Mouse (Mus musculus) heart, adult 9 months (tissue): ENCODE measurements around the gene Atxn10.

ENCODE experiments used
- DNase-seq, 2 experiments: peaks; one replicate each; pipeline ENCODE4 v3.0.0; 2022; ENCODE audit warnings: low spot score in 2 of 2

Atxn10 gene

DNA sequence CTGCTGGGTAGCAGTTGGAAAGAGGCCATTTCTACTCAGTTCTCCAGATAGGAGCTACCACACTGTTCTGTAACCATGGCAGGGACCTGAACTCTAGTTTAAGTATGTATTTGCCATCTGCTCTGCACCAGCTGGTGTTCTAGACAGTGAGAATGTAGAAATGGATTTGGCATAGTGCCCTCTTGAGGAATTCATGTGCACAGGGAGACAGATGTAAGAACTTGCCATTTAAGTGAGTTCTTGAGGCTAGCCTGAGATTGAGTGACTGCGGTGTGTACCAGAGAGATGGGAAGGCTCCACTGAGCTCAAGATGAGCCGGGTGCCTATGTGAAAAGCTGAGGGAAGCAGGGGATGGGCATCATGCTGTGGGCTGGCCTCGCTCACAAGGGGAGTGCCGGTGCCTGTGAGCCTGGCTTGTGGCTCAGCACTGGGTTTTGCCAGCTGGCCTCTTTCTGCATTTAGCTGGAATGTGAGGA is 67.2 kb downstream of the Atxn10 start:
- peak; percentile 11 to 15 for DNase-seq

DNA sequence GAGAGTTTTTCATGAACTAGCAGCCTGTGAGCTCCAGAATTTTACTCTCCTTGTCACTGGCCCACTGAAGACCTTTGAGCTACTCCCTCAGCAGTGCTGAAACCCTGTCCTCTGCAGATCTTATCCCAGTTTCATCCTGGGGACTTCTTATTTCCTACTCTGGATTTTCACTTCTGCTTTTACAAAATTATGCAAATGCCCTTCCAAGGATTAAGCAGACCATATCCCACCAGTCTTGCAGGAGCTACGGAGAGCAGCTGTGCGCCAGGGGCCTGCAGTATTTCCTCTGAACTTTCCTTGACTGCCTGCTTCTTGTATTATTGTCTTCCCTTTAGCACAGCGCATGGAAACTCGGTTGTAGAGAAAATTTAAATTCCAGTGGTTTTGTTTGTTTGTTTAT is 68.7 kb downstream of the Atxn10 start:
- DNase-seq: peak in 1 of 2 experiments; percentile 3

DNA sequence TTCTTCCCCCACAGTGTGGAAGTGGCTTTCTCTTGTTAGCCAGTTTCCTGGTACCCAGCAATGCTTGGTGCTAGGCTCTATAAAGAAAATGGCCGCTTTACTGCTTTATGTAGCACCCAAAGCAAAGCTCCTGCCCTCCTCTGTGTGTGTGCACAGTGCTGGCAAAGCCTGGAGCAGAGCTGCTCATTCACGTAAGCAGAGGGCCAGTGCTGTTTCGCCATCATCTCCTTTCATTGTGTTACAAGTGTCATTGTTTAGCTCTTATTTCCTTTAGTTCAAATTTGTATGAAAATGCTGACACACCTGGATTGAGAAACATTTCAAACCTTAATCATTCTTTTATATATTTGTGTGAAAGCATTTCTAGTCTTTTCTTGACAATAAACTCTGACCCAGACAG is 69.5 kb downstream of the Atxn10 start:
- no peak for DNase-seq

DNA sequence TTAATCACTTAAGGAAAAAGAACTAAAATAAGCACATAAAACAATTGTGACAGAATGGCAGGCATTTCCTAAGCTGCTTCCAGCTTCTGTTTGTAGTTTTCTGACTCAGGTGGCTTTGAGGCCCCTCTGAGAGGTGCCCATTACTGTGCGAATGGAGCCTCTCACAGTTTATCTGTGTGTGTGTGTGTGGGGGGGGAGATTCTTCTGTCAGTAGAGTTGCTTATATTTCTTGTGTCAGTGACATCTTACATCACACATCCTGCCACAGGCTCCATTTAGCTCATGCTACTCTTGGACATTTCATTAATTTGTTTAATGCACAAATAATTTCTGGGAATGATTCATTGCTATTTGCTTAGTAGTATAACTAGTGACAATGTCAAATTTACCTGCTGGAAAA is 70.8 kb downstream of the Atxn10 start:
- DNase-seq: no peak

DNA sequence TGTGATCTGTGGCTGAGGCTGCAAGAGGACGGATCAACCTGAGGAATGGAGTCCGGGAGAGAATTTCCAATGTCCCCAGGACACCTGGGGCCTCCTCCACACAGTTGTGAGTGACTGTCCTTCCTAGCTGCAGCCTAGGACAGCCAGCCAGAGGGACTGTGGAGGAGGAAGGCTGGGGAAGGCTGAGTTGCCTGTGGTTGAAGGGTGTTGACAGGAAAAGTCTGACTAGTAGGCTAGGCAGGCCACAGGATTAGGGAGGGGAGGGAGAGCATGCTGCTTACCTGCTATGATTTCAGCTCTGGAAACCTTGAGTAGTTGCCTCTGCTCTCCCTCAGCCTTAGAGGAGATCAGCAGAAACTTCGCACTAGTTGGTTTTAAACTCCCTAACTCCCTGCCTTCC is 71.3 kb downstream of the Atxn10 start:
- DNase-seq: no peak

DNA sequence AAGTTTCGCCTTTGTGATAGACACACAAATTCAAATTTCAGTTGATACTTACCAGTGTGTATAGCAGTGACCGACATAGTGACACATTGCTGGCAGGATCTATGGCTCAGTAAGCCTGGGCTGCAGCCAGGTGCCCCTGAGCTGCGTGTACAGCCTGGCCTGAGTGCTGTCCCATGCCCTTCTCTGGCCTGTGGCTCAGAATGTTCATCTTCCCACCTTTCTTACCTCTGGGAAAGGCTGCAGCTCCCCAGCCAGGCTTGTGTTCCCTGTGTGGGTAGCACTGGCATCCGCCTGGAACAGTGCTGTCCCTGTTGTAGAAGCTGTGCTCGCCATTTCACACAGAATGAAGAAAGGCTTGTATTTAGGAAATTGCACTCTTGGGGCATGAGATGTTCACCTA is 72.7 kb downstream of the Atxn10 start:
- no peak for DNase-seq

DNA sequence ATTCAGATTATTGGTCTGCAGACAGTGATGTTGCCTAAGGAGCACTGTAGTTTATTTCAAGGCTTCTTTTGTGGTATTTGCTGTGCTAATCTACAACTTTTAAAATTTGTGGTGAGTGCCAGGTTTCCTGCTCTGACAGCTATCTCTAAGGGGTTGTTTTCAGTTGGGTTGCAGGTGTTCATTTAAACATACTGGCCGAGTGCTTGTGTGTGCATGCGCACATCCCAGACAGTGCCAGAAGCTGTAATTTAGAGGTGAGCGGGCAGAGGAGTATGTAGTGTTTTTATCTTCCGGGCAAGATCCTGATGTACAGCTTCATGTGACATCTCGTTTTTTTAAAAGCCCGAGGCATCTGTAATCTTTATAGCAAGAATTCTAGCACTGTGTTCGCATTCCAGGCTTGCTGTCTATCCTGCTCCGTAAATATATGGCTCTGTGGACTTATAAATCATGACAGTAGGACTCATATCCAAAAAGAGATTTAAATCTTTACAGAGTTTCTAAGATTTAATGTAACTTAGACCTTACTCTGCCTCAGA is 73.3 kb downstream of the Atxn10 start:
- no peak for DNase-seq

DNA sequence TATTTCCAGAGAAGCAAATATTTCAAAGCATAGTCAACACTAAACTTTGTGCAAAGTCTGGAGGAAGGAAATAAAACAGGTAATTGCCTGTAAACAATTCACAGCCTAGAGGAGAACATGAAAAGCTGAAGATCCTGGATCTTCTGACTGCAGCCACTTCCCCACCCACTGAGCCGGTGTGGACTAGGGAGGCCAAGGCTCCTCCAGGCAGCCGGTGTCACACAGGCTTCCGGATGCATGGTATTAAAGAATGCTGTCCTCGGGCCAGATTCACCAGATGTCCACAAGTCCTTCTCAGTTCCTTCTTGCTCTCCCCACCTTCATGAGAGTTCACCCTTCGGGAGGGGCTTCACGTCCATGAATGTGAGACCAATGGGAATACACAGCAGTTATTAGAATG is 73.8 kb downstream of the Atxn10 start:
- DNase-seq: no peak

DNA sequence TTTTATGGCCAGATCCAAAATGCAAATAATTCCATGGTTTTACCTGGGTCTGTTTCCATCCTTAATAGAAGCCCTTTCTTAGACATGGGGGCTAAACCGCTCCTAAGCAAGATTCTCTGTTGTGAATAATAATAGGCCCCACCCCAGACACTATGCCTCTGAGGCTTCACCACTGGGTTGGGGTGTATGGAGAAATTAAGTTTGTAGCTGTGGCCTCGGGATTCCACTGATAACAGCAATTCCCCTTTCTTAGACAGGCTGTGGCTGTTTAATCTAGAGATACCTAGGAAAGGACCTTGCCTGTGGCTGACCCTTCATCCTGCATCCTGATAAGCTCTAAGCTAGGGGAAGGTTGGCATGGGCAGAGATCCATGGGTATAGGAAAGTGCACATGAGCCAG is 78.6 kb downstream of the Atxn10 start:
- DNase-seq: no peak

DNA sequence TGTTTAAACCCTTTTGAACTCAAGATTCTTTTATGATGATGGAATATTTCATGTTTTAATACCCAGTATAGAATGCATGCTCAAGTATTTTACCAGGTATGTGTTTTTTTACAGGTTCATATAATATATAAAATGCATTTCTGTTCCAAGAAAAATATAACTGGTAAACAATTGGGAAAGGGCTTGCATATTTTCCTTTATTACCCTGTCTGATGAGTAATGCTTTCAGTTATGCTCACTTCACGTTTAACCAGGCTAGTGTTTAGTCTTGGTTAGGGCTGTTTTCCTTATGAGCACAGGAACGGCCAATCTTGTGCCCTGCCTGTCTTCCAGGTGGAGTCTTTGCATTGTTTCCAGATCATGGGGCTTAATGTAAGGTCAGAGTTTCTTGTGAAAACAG is 84.6 kb downstream of the Atxn10 start:
- DNase-seq: no peak

DNA sequence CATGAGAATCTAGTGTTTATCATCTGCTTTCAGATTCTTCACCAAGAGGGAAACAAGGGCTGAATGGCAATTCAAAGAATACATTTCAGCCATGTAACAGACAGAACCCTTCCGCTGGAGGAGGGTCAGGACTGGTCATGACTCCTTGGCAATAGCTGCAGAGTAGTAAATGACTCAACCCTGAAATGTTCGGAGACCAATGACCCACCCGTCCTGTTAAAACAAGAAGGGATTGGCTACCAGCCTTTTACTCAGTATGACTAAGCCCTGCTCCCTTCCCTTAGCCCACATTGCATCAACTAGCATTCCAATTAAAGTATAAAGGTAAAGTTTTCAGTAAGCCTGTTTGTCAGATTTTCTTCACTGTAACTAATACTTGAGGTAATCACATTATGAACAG is 88.2 kb downstream of the Atxn10 start:
- peak; percentile 34 to 38 for DNase-seq

DNA sequence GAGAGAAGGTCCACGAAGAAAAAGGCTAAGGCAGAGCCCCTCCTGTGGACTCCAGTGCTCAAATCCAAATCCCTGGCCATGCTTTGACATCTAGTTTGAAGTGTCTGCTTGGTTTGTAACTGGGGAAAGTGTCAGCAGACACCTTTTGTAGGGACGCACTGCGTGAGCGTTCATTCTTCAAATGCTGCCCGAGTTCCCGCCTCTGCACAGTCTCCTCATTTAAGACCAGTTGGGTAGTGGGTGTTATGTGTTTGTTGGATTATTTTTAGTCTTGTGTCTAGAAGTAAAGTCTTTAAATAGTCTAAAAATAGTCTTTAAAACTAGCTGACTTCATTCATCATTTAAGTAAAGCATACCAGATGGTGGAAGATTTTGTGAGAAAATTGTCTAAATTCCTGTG is 92.1 kb downstream of the Atxn10 start:
- no peak for DNase-seq

DNA sequence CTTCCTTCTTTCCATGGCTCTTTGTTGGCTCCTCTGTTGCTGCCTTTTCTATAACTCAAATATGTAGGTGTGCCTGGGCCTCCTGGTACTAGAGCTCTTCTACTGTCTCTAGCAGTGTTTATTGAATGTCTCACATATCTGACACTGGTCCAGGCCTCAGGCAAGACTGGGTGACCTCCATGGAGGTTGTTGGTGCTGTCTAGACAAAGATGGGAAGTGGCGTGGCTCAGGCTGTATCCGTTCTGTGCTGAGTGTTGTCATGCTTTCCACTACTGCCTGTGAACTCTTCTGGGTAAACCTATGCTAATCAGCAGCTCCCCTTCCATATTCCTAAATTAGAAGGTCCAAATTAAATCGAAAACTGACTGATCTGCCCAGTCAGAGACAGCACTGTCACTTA is 106.5 kb downstream of the Atxn10 start:
- no peak for DNase-seq

DNA sequence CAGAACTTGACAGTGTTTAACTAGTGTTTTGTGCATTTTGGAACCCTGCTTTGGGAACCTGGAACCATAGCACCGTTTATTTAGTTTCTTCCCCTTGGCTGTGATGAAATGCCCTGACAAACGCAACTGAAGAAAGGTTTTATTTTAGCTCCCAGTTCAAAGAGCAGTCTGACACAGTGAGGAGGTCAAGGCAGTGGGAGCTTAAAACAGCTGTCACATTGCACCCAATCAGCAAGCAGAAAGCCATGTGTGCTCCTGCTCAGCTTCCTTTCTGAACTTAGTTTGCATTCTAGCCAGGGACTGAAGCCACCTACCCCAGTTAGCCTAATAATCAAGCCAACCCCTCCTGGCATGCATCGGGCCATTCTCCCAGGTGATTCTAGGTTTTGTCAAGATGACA is 110.6 kb downstream of the Atxn10 start:
- no peak for DNase-seq

DNA sequence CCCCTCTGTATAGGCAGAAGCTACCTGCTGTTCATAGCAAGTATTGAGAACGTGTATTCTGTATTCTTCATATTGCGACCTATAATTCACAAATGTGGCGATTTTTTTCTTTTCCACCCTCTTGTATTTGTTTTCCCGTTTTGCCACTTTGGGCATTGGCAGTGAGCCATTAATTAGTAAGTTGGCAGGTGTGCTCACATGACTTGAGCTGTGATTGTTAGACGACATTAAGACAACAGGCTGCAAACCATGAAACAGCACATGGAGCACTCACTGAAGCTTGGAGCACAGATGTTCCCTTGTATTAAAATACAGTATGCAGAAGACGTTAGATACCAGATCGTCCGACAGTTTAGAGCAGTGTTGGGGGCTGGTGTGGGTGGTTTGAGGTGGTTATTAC is 120.8 kb downstream of the Atxn10 start:
- no peak for DNase-seq

DNA sequence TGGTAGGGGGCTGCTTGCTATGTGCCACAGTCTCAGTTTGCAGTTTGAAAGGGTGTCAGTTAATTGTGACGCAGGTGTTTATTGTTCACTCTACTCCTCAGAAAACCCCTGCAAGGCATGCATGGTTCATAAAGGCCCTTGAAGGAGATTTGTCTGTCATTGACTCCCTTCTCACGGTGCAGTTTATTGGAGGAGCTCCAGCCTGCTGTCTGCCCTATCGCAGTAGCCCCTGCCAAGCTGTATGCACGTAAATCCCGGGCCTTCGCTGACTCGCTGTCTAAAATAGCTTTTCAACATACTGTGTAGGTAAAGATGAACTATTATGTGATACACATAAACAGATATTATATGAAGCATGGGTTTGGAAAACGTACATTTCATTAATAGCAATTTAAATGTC is 121.8 kb downstream of the Atxn10 start:
- peak in 1 of 2 experiments; percentile 15 for DNase-seq

DNA sequence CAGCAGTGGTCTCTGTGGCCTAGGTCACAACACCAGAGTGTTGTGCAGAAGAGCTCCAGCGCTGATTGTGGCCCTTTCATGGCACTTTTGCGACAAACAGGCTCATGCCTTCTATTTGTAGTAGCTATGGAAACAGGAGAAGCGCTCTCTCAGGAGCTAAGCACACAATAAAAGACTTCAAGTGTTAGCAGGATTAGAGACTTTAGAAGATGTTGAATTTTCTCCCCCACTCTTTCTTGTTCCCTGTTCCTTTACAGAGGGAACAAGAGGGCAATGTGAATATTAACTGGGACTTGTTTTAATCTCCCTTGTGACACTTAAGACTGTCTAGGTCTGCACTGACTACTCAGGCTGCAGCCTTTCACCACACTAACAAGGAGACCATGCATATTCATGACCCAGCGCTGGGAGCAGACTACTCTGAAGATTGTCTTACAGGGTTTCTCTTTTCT is 122.6 kb downstream of the Atxn10 start:
- no peak for DNase-seq

DNA sequence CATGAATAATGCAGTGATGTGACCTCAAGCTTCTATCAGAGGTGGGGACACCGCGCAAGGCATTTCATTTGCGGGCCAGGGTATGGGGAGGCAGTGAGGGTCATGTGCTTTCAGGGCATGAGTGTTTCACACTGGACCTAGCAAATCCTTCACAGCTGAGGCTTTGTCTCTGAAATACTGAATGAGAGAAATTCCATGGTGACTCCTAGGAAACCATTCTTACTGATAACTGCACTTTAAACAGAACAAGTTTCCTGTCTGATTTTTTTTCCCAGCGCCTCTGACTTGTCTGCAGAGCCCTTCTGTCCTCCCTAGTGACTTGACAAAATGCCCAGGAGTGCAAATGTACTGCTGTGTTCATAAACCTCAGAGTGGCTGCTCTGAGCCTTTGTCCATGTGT is 125.5 kb downstream of the Atxn10 start:
- DNase-seq: peak; percentile 4 to 31

DNA sequence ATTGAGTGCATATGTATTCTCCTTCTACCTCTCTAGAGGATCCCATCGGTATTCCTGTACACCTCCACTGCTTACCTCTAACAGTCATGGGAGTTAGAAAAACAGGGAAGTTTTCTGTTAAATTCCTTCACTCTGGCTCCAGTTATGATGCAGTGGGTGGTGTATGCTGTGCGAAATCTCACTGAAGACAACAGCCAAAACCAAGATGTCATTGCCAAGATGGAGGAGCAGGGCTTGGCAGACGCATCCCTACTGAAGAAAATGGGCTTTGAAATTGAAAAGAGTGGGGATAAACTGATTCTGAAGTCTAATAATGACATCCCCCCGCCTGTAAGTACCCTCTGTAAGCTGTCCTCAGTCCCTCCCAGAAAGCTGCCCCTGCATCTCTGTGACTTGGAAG is 126.1 kb downstream of the Atxn10 start:
- peak in 1 of 2 experiments; percentile 15 for DNase-seq

DNA sequence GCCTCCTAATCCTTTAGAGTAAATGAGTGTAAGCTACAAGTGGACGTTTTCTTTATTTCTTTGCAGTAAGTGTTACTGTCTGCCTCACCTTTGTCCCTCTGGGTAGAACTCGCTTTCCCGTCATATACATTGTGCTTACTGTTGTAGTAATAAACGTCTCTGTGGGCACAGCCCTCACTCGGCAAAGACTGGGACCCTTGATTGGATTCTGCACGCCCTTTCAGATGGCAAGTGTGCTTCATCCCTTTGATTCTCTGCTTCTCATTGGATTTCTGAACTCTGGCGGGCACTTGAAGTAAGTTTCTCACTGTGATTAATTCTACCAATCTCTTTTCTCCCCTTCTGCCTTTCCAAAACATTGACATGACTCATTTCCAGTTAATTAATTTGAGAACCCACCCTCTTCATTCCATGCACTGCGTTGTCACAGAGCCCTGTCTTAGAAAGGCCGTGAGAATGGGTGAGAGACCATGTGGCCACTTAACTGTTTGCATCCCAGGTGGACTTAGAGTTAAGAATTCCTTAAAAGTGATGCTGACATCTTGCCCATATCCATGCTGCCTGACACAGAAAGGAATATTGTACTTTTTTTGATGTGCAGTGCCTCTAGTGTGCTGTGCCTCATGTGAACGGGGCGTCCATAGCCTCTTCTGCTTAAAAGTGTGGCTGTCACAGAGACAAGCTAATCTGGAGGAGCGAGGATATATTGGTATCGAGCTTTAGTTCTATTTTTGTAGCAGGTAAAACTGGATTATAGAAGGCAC is 127.2 kb downstream of the Atxn10 start:
- DNase-seq: no peak

DNA sequence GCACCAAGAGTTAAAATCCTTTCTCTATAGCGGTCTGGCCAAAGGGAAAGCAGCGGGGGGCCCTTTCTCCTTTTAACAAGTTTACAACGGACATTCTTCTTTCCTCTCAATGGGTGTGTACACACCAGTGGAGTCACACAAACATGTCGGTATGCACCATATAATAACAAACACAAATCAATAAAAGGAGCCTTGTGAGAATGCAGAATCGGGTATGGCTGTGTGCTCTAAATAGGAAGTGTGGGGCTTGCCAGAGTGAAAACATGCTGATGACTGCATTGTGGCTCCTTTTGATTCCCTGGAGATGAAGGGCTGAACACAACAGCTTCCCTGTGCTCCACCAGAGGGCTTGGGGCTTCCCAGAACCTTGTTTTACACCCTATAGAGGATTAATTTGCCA is 128.1 kb downstream of the Atxn10 start:
- no peak for DNase-seq

DNA sequence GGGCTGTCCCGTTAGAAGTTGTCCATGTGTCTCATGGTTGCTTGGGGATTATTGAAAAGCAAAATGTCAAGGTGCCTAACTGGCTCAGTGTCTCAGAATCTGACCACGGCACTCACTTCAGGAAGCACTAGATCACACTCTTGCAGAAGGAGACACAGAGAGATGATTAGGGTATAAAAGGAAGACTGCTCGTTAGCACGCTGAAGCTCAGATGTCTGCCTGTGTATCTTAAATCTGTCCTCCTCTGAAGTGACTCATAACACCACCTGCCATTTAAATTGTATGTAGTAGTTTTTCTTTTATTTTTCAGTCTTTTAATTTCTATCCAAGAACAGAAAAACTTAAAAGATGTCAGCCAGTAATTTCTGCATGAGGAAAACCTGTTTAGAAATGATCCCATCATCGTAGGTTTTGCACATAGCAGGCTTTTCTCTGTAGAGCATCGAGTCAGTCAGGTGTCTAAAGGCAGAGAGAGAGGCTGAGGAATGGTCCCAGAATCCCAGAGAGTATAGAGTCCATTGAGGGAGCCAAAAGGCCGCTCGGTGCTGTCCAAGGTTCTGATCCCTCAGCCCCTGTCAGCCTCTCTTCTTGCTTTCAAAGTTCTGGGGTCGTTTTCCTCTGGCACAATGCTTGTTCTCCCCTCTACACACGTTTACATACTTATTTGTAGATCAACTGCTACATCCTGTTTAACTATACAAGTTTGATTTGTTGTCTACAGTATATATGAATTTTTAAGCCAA is 128.9 kb downstream of the Atxn10 start:
- DNase-seq: no peak
